Mouse (Mus musculus): ENCODE data around the gene Vmn1r56.
"Not testable (repeated sequence)": the region's sequence is repeated elsewhere in the genome, so short reads cannot be mapped to it uniquely, and the experiment has no call there.

- not testable (repeated sequence) for TF ChIP-seq HCFC1 (IDR thresholded peaks at IDR 0.05; ENCODE audit: borderline replicate concordance, insufficient read depth, low read length); ZC3H11A (IDR thresholded peaks at IDR 0.05; ENCODE audit: borderline replicate concordance, low read depth, low read length); ZNF384 (IDR thresholded peaks at IDR 0.05; ENCODE audit: low read depth, low read length); MAFK (IDR thresholded peaks at IDR 0.05; ENCODE audit: insufficient read depth, low read depth, low read length); CHD2 (IDR thresholded peaks at IDR 0.05; ENCODE audit: low read depth, low read length)
Observed at GRCm38 (mm10) chr7:5218193-5218592, 21.6 kb upstream of the Vmn1r56 start, which contains the start of gene Vmn1r57.

All from ES-E14 (cell line).